Mouse (Mus musculus) stomach, postnatal 0 days (tissue): ENCODE data around the gene Atp5g1. TPM values are rescaled to one million over a fixed set of nuclear protein-coding genes. Genes with fewer than 3 reads are reported as not detected.

Source experiments
- ATAC-seq: fragments of 200-750 bp; cut with Nextera tagmentation; 2 replicates; pipeline ENCODE4 v1.8.0; 2017; ENCODE audit not compliant: low FRiP score, low TSS enrichment
- DNase-seq: peaks from one replicate; pipeline ENCODE4 v3.0.0-alpha.2; 2016; ENCODE audit warnings: low spot score
- H3K27ac ChIP-seq: fragments of 300-500 bp; sonication (generic); replicated peaks from 2 replicates; pipeline ENCODE4 v1.5.1; 2014; ENCODE audit warnings: mild to moderate bottlenecking, control low read depth
- H3K27me3 ChIP-seq: fragments of 300-500 bp; sonication (generic); 2 replicates; pipeline ENCODE4 v1.6.1; 2014; ENCODE audit warnings: low read length; ENCODE audit not compliant: control insufficient read depth, insufficient read depth
- H3K36me3 ChIP-seq: fragments of 300-500 bp; sonication (generic); 2 replicates; pipeline ENCODE4 v1.6.1; 2014; ENCODE audit warnings: low read length, mixed read lengths; ENCODE audit not compliant: control insufficient read depth, insufficient read depth
- H3K4me1 ChIP-seq: fragments of 300-500 bp; sonication (generic); replicated peaks from 2 replicates; pipeline ENCODE4 v1.6.1; 2014; ENCODE audit warnings: antibody characterized with exemption; ENCODE audit not compliant: control insufficient read depth, insufficient read depth
- H3K4me2 ChIP-seq: fragments of 300-500 bp; sonication (generic); replicated peaks from 2 replicates; pipeline ENCODE4 v1.6.1; 2014; ENCODE audit warnings: low read depth, mild to moderate bottlenecking, control low read depth, moderate library complexity
- H3K4me3 ChIP-seq: fragments of 300-500 bp; sonication (generic); 2 replicates; pipeline ENCODE4 v1.5.1; 2014; ENCODE audit warnings: low read depth, low read length, control low read depth
- H3K9ac ChIP-seq: fragments of 300-500 bp; sonication (generic); 2 replicates; pipeline ENCODE4 v1.6.1; 2014; ENCODE audit warnings: mild to moderate bottlenecking, low read length, control low read depth, mixed read lengths
- H3K9me3 ChIP-seq: fragments of 300-500 bp; sonication (generic); 2 replicates; pipeline ENCODE4 v1.6.1; 2016; ENCODE audit warnings: low read length; ENCODE audit not compliant: control insufficient read depth
- CTCF ChIP-seq: IDR thresholded peaks from 2 replicates; pipeline ENCODE4 v1.5.1; 2016; ENCODE audit warnings: antibody characterized with exemption, low read depth, mild to moderate bottlenecking, moderate library complexity
- EP300 ChIP-seq: optimal IDR thresholded peaks from 2 replicates; pipeline ENCODE3; 2016; ENCODE audit warnings: antibody characterized with exemption
- WGBS: fragments of 180-500 bp; shearing (Covaris S2); extraction: QIAGEN DNeasy Blood & Tissue Kit; methylation state at CpG from one replicate; pipeline ENCODE4 v1.1.7; 2014; 5-methylcytosine and 5-hydroxymethylcytosine counted together
- polyA plus RNA-seq: library from polyadenylated mRNA; unstranded; fragments of >200 nt; fragmentation: Nextera tagmentation; extraction: Ambion mirVana; gene quantifications from 2 replicates; pipeline ENCODE4 v1.2.1, GENCODE M21; 2015

Atp5g1 gene
- polyA plus RNA-seq, 1 experiment from 2014 or later: 1,182 TPM

DNA sequence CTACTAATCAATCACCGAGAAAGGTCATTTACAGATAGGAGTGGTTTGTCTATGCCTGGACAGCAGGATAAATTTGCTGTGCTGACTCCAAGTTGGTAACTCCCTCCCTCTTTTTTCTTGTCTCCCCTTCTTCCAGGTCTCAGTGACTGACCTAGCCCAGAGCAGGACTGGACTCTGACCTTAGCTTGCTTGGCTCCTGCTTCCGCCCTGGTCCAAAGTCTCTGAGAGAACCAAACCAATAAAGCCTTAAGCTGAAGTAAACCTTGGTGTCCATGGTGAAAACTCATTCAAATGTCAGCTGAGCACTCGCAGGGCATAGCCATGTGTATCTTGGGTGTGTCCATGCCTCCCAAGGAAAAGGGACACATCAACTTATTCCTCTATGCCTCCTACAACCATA lies 44.9 kb downstream of the Atp5g1 start:
- H3K9me3 ChIP-seq: no peaks in the 10 kb centered on the region
- H3K27ac ChIP-seq: no peak overlapping the region
- H3K27me3 ChIP-seq: no peaks in the 10 kb centered on the region
- 68% methylated on average over 3 of the region's 3 CpGs for WGBS
- H3K36me3 ChIP-seq: no peaks in the 10 kb centered on the region
- no peak overlapping the region for H3K4me2 ChIP-seq
- ATAC-seq (peak; percentile 89), DNase-seq (peak; percentile 59)
- H3K4me3 ChIP-seq: no peak overlapping the region
- no peak overlapping the region for H3K9ac ChIP-seq
- TF ChIP-seq EP300: no peak
- no peaks in the 10 kb centered on the region for H3K4me1 ChIP-seq

DNA sequence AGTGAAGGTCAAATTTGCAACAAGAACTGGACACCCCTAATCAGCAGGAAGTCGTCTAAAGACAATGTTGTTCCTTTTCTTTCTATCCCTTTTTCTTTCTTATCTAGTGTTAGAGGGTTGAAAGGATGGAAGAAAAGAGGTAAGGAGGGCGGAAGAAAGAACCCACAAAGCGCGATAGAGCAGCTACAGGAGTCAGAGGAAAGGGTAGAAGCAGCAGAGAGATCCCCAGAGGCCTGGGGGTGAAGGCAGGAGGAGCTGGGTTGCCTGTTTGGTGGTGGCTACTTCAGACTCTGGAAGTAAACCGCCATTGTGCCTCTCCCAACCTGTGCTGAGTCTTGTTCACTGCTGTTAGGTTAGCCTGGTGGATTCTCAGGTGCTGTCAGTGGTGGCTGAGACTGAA lies 47.3 kb downstream of the Atp5g1 start:
- Histone ChIP-seq H3K27me3 (no peaks in the 10 kb centered on the region), H3K36me3 (no peaks in the 10 kb centered on the region), H3K4me3 (no peak overlapping the region), H3K27ac (no peak overlapping the region), H3K9me3 (no peaks in the 10 kb centered on the region), H3K4me1 (no peaks in the 10 kb centered on the region), H3K9ac (no peak overlapping the region), H3K4me2 (no peak overlapping the region)
- WGBS: 62% methylated on average over 5 of the region's 5 CpGs
- DNase-seq (no peak), ATAC-seq (no peak)
- TF ChIP-seq EP300: no peak
- TF ChIP-seq CTCF: no peak

DNA sequence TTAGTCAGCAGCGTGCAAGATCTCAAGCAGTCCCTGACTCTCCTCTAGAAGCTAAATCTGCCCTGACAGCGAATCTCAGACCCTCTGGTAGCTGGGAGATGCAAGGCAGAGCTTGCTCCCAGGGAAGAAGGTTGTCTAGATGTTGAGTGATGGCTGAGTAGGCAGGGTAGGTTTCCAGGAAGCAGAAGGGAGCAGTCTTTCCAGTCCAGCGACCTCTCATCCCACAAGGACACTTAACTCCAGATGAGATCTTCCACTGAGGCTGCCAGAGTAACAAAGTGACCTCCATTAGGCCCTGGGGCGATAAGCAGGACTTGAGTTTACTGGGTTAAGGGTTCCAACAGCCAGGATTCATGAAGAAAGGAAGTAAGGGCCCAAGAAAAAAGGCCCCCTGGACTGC lies 54.8 kb downstream of the Atp5g1 start:
- Histone ChIP-seq H3K9me3 (no peaks in the 10 kb centered on the region), H3K27ac (no peak overlapping the region), H3K9ac (no peak overlapping the region), H3K27me3 (no peaks in the 10 kb centered on the region), H3K4me3 (no peak overlapping the region), H3K4me2 (no peak overlapping the region), H3K4me1 (no peaks in the 10 kb centered on the region), H3K36me3 (no peaks in the 10 kb centered on the region)
- ATAC-seq (no peak), DNase-seq (no peak)
- TF ChIP-seq CTCF: no peak
- no peak for TF ChIP-seq EP300
- 57% methylated on average over 4 of the region's 4 CpGs for WGBS

Other genes with a start within 250 kb of the Atp5g1 start
- gene Gngt2, start 238.5 kb downstream of the Atp5g1 start, polyA plus RNA-seq: 11.1 and 12.5 TPM in 2 replicates
- 3.6 and 4.2 TPM in 2 replicates for gene Abi3, start 233.2 kb downstream of the Atp5g1 start, polyA plus RNA-seq
- gene B4galnt2, start 160.8 kb downstream of the Atp5g1 start, polyA plus RNA-seq: 3.6 and 4.6 TPM in 2 replicates
- 4.3 and 5.2 TPM in 2 replicates for gene Igf2bp1, start 69.7 kb downstream of the Atp5g1 start, polyA plus RNA-seq
- gene Gip, start 51.1 kb downstream of the Atp5g1 start, polyA plus RNA-seq: 1.8 and 3.2 TPM in 2 replicates
- gene Snf8, start 40.8 kb downstream of the Atp5g1 start, polyA plus RNA-seq: 76.0 and 83.0 TPM in 2 replicates
- gene Ube2z, start 10.3 kb downstream of the Atp5g1 start, polyA plus RNA-seq: 26.4 and 28.7 TPM in 2 replicates
- gene Calcoco2, start 36.3 kb upstream of the Atp5g1 start, polyA plus RNA-seq: not detected in 2 replicates
- 0.12 and 0.13 TPM in 2 replicates for gene Ttll6, start 58.1 kb upstream of the Atp5g1 start, polyA plus RNA-seq
- not detected in 2 replicates for gene Hoxb13, start 118.6 kb upstream of the Atp5g1 start, polyA plus RNA-seq
- 0.05 and 0.06 TPM in 2 replicates for gene Hoxb9, start 195.8 kb upstream of the Atp5g1 start, polyA plus RNA-seq
- 0.42 and 0.83 TPM in 2 replicates for gene Hoxb8, start 206.2 kb upstream of the Atp5g1 start, polyA plus RNA-seq
- gene Hoxb7, start 211.0 kb upstream of the Atp5g1 start, polyA plus RNA-seq: 5.5 and 6.0 TPM in 2 replicates
- gene Hoxb6, start 216.8 kb upstream of the Atp5g1 start, polyA plus RNA-seq: 6.9 and 7.9 TPM in 2 replicates
- gene Hoxb5, start 227.7 kb upstream of the Atp5g1 start, polyA plus RNA-seq: 7.5 and 8.2 TPM in 2 replicates
- gene Hoxb4, start 242.6 kb upstream of the Atp5g1 start, polyA plus RNA-seq: 1.2 and 1.6 TPM in 2 replicates
- gene Hoxb3, start 247.7 kb upstream of the Atp5g1 start, polyA plus RNA-seq: 0.94 and 0.97 TPM in 2 replicates